Mouse (Mus musculus) midbrain, postnatal 0 days (tissue): ENCODE data around the gene Zmiz1. TPM values are rescaled to one million over a fixed set of nuclear protein-coding genes. Genes with fewer than 3 reads are reported as not detected.
A peak's percentile ranks its signal among the peaks of the same experiment; 100 is the strongest.

ENCODE experiments used
- ATAC-seq: fragments of 200-750 bp; cut with Nextera tagmentation; 2 replicates; pipeline ENCODE4 v1.8.0; 2017; ENCODE audit warnings: moderate number of reproducible peaks, mild to moderate bottlenecking, moderate TSS enrichment, moderate library complexity; ENCODE audit not compliant: low FRiP score
- DNase-seq: peaks from one replicate; pipeline ENCODE4 v3.0.0-alpha.2; 2015; ENCODE audit warnings: low spot score
- H3K27ac ChIP-seq: fragments of 300-500 bp; sonication (generic); 2 replicates; pipeline ENCODE4 v1.5.1; 2014; ENCODE audit warnings: low read depth, mild to moderate bottlenecking, low read length, mixed read lengths
- H3K27me3 ChIP-seq: fragments of 300-500 bp; sonication (generic); 2 replicates; pipeline ENCODE4 v1.6.1; 2014; ENCODE audit warnings: low read length, control low read depth, mixed read lengths; ENCODE audit not compliant: insufficient read depth
- H3K36me3 ChIP-seq: fragments of 300-500 bp; sonication (generic); 2 replicates; pipeline ENCODE4 v1.6.1; 2014; ENCODE audit warnings: low read length, control low read depth, mixed read lengths; ENCODE audit not compliant: insufficient read depth
- H3K4me1 ChIP-seq: fragments of 300-500 bp; sonication (generic); 2 replicates; pipeline ENCODE4 v1.6.1; 2014; ENCODE audit warnings: mild to moderate bottlenecking, control low read depth, antibody characterized with exemption, low read length, mixed read lengths; ENCODE audit not compliant: insufficient read depth
- H3K4me2 ChIP-seq: fragments of 300-500 bp; sonication (generic); 2 replicates; pipeline ENCODE4 v1.6.1; 2014; ENCODE audit warnings: low read depth, mild to moderate bottlenecking, low read length, mixed read lengths; ENCODE audit not compliant: poor library complexity, severe bottlenecking
- H3K4me3 ChIP-seq: fragments of 300-500 bp; sonication (generic); 2 replicates; pipeline ENCODE4 v1.5.1; 2014; ENCODE audit warnings: low read depth, mild to moderate bottlenecking, low read length, moderate library complexity
- H3K9ac ChIP-seq: fragments of 300-500 bp; sonication (generic); replicated peaks from 2 replicates; pipeline ENCODE4 v1.6.1; 2014; ENCODE audit warnings: mild to moderate bottlenecking, low read length, moderate library complexity, mixed read lengths; ENCODE audit not compliant: poor library complexity, severe bottlenecking
- H3K9me3 ChIP-seq: fragments of 300-500 bp; sonication (generic); 2 replicates; pipeline ENCODE4 v1.6.1; 2016; ENCODE audit warnings: low read length, control low read depth
- CTCF ChIP-seq: IDR thresholded peaks from 2 replicates; pipeline ENCODE4 v1.5.1; 2016; ENCODE audit warnings: antibody characterized with exemption, mild to moderate bottlenecking
- WGBS: fragments of 180-500 bp; shearing (Covaris S2); extraction: QIAGEN DNeasy Blood & Tissue Kit; methylation state at CpG from one replicate; pipeline ENCODE4 v1.1.7; 2014; 5-methylcytosine and 5-hydroxymethylcytosine counted together
- polyA plus RNA-seq: library from polyadenylated mRNA; unstranded; fragments of >200 nt; fragmentation: Nextera tagmentation; extraction: Ambion mirVana; gene quantifications from 2 replicates; pipeline ENCODE4 v1.2.1, GENCODE M21; 2015
- total RNA-seq: library from RNA; depleted of rRNA; stranded (reverse); fragments of >200 nt; gene quantifications from 2 replicates; pipeline ENCODE4 v1.2.3, GENCODE M21; 2014

The Zmiz1 gene
- total and polyA plus RNA-seq, 2 experiments from 2014 or later: 51.7 to 130 TPM

DNA sequence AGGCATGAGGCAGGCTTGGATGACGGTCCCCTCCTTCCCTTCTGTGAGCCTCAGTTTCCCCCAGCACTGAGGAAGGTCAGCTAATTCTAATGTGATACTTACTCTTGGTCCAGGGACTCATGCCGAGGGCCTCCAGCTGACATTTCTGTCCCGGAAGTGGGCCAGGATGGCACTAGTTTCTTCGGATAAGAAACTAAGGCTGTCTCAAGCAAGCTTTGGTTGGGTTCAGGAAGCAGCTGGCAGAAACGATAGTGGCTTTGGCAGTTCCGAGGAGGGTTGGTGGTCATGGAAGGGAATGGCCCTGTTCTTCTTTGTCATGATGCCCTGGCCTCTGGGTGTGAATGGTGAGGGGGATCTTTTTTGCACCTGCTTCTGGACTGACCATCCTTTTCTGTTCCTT, 236.1 kb downstream of the Zmiz1 start:
- no peaks in the 10 kb centered on the region for H3K27me3 ChIP-seq
- H3K9ac ChIP-seq: peak overlapping the region; percentile 79
- ATAC-seq: no peak

GRCm38 (mm10) chr14:25696356-25696755, 237.4 kb downstream of the Zmiz1 start:
- Histone ChIP-seq H3K27ac (no peak overlapping the region), H3K9me3 (no peaks in the 10 kb centered on the region), H3K4me1 (peaks cover 13% of the 10 kb centered on the region), H3K4me2 (no peak overlapping the region), H3K4me3 (no peak overlapping the region), H3K27me3 (no peaks in the 10 kb centered on the region), H3K36me3 (peaks cover 45% of the 10 kb centered on the region), H3K9ac (no peak overlapping the region)
- ATAC-seq (no peak), DNase-seq (no peak)
- TF ChIP-seq CTCF: no peak
- WGBS: 84% methylated on average over 2 of the region's 2 CpGs

More for the DNA sequence above, 236.1 kb downstream of the Zmiz1 start:
- Histone ChIP-seq H3K9me3 (no peaks in the 10 kb centered on the region), H3K4me1 (peaks cover 13% of the 10 kb centered on the region), H3K4me2 (peak overlapping the region; percentile 96), H3K36me3 (peaks cover 41% of the 10 kb centered on the region), H3K27ac (no peak overlapping the region), H3K4me3 (peak overlapping the region; percentile 80)
- no peak for TF ChIP-seq CTCF
- no peak for DNase-seq
- WGBS: 71% methylated on average over 6 of the region's 6 CpGs

GRCm38 (mm10) chr14:25701986-25702385, 243.0 kb downstream of the Zmiz1 start:
- H3K9ac ChIP-seq: no peak overlapping the region
- no peaks in the 10 kb centered on the region for H3K27me3 ChIP-seq
- H3K4me1 ChIP-seq: no peaks in the 10 kb centered on the region
- no peak overlapping the region for H3K4me2 ChIP-seq
- no peak overlapping the region for H3K27ac ChIP-seq
- peaks cover 33% of the 10 kb centered on the region for H3K36me3 ChIP-seq
- H3K9me3 ChIP-seq: no peaks in the 10 kb centered on the region
- DNase-seq: peak; percentile 77
- H3K4me3 ChIP-seq: no peak overlapping the region
- ATAC-seq: peak; percentile 38; the same call in 1 of the 2 replicates
- TF ChIP-seq CTCF: peak; percentile 91

DNA sequence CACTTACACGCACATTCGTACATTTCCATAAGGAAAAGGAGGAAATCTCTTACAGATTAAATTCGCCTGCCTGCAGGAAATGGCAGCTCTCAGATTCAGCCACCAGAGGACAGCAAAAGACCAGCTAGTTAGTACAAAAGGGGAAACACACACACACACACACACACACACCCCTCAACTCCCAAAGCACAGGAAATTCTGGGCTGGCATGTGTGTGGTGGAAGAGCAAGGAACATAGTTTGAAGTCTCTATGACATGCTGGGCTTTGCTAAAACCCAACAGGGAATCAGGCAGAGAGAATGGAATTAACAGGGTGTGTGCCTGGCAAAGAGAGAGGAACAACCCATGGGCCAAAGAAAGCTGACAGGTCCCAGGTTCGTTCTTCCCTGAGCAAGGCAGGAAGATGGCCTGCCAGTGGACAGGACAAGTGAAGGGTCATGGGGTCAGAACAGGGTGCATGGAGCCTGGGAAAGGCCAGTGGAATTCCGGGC, 248.8 kb downstream of the Zmiz1 start:
- DNase-seq: peak; percentile 84
- peak; percentile 98 for TF ChIP-seq CTCF
- H3K9me3 ChIP-seq: no peaks in the 10 kb centered on the region
- no peaks in the 10 kb centered on the region for H3K27me3 ChIP-seq
- no peaks in the 10 kb centered on the region for H3K36me3 ChIP-seq
- no peak overlapping the region for H3K27ac ChIP-seq
- no peak overlapping the region for H3K4me2 ChIP-seq
- no peak overlapping the region for H3K4me3 ChIP-seq
- 54% methylated on average over 5 of the region's 5 CpGs for WGBS
- no peaks in the 10 kb centered on the region for H3K4me1 ChIP-seq
- H3K9ac ChIP-seq: no peak overlapping the region
- no peak for ATAC-seq

DNA sequence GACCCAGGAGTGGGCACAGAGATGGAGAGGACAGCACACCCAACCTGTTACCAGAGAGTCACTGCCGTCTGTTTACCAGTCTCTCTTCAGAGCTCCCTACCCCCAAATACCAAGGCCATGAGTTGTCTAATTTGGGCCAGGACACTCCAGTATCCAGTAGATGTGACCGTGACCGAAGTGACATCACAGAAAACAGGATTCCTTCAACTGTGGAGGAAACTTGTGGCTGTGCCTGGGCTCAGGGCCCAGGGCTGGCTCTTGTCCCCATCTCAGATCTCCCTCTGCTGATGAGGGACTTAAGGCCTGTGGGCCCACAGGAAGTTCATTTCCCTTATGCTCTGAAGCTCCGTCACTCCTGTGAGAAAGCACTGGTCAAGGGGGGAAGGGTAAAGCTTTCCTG, 249.5 kb downstream of the Zmiz1 start:
- no peak for TF ChIP-seq CTCF
- Histone ChIP-seq H3K36me3 (no peaks in the 10 kb centered on the region), H3K4me1 (no peaks in the 10 kb centered on the region), H3K9me3 (no peaks in the 10 kb centered on the region), H3K9ac (no peak overlapping the region), H3K4me2 (no peak overlapping the region), H3K4me3 (no peak overlapping the region), H3K27me3 (no peaks in the 10 kb centered on the region), H3K27ac (no peak overlapping the region)
- DNase-seq (no peak), ATAC-seq (peak; percentile 7; the same call in 1 of the 2 replicates)
- 61% methylated on average over 4 of the region's 4 CpGs for WGBS

DNA sequence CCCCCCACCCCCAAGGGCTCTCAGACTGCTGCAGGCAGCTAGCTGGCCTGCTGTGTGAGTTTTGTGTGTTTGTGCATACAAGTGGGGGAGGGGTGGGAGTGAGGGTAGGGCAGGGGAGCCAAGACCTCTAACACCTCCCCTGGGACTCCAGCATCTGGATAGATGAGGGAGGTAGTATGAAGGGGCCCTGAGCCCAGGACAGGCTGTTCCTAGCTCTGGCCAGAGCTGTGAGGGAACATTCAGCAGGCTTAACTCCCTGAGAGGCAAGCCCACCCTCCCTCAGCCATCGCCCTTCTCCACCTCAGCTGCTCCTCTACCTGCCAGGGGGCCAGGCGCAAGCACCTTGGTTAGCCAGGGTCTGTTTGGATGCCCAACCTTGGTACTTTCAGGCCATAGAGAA, 249.9 kb downstream of the Zmiz1 start:
- Histone ChIP-seq H3K36me3 (no peaks in the 10 kb centered on the region), H3K4me2 (no peak overlapping the region), H3K9ac (no peak overlapping the region), H3K27me3 (no peaks in the 10 kb centered on the region), H3K27ac (no peak overlapping the region), H3K4me3 (no peak overlapping the region), H3K9me3 (no peaks in the 10 kb centered on the region), H3K4me1 (no peaks in the 10 kb centered on the region)
- ATAC-seq (peak; percentile 55), DNase-seq (no peak)
- 91% methylated on average over 2 of the region's 2 CpGs for WGBS
- TF ChIP-seq CTCF: no peak
